Mouse (Mus musculus) thymus, adult 2 months (tissue): Measurements from ENCODE around the gene Gabbr2.
"Not testable (repeated sequence)": the region's sequence is repeated elsewhere in the genome, so short reads cannot be mapped to it uniquely, and the experiment has no call there.

Experiments
- CTCF ChIP-seq: fragments of 200-500 bp; IDR thresholded peaks from 2 replicates; pipeline ENCODE4 v1.5.1; 2012; ENCODE audit warnings: mild to moderate bottlenecking, control low read depth, low read length, moderate library complexity, borderline replicate concordance; ENCODE audit not compliant: control insufficient read depth, poor library complexity, insufficient read depth; ENCODE audit errors: extremely low read depth
- POLR2A ChIP-seq: fragments of 200-500 bp; IDR thresholded peaks from 2 replicates; pipeline ENCODE4 v1.6.1; 2012; ENCODE audit warnings: mild to moderate bottlenecking, low read length, control low read depth, moderate library complexity; ENCODE audit not compliant: control insufficient read depth, poor library complexity, insufficient read depth; ENCODE audit errors: extremely low read depth

DNA sequence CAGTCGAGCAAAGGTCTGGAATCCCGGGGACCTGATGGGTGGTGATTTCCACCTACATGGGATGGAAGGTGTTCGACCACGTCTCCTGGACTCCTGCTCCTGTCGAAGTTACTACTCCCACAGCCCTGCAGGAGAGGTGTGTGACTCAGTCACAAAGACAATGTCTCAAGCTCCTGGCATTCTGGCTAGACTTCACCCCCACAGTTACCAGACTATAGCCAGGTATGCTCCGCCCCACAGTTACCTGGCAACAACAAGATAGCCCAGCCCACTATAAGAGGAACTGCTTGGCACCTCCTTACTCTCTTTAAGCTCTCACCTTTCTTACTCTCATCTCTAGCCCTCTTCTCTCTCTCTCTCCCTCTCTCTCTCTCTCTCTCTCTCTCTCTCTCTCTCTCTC, 358.1 kb downstream of the Gabbr2 start:
- not testable (repeated sequence) for TF ChIP-seq POLR2A, CTCF
